Mouse (Mus musculus) midbrain, embryonic 13.5 days (tissue): ENCODE results near the gene U2af1l4. TPM values are rescaled to one million over a fixed set of nuclear protein-coding genes. Genes with fewer than 3 reads are reported as not detected.
A peak's percentile ranks its signal among the peaks of the same experiment; 100 is the strongest.

Source experiments
- ATAC-seq: fragments of 200-750 bp; cut with Nextera tagmentation; 2 replicates; pipeline ENCODE4 v1.8.0; 2017; ENCODE audit warnings: mild to moderate bottlenecking, moderate TSS enrichment, moderate library complexity
- H3K27ac ChIP-seq: fragments of 300-500 bp; sonication (generic); 2 replicates; pipeline ENCODE4 v1.5.1; 2015; ENCODE audit warnings: inconsistent platforms, mild to moderate bottlenecking, moderate library complexity
- H3K27me3 ChIP-seq: fragments of 300-500 bp; sonication (generic); 2 replicates; pipeline ENCODE4 v1.6.1; 2015; ENCODE audit warnings: mild to moderate bottlenecking, inconsistent platforms
- H3K36me3 ChIP-seq: fragments of 300-500 bp; sonication (generic); 2 replicates; pipeline ENCODE4 v1.6.1; 2015; ENCODE audit warnings: mild to moderate bottlenecking, inconsistent platforms
- H3K4me1 ChIP-seq: fragments of 300-500 bp; sonication (generic); replicated peaks from 2 replicates; pipeline ENCODE4 v1.6.1; 2015; ENCODE audit warnings: inconsistent platforms
- H3K4me2 ChIP-seq: fragments of 300-500 bp; sonication (generic); replicated peaks from 2 replicates; pipeline ENCODE4 v1.6.1; 2015; ENCODE audit warnings: moderate library complexity, mild to moderate bottlenecking, inconsistent platforms
- H3K4me3 ChIP-seq: fragments of 300-500 bp; sonication (generic); replicated peaks from 2 replicates; pipeline ENCODE4 v1.5.1; 2015; ENCODE audit warnings: mild to moderate bottlenecking, inconsistent platforms
- H3K9ac ChIP-seq: fragments of 300-500 bp; sonication (generic); replicated peaks from 2 replicates; pipeline ENCODE4 v1.6.1; 2015; ENCODE audit warnings: mild to moderate bottlenecking, inconsistent platforms
- H3K9me3 ChIP-seq: fragments of 300-500 bp; sonication (generic); 2 replicates; pipeline ENCODE4 v1.6.1; 2016; ENCODE audit warnings: mild to moderate bottlenecking, inconsistent platforms
- WGBS: fragments of 180-500 bp; shearing (Covaris S2); methylation state at CpG from one replicate; pipeline ENCODE4 v1.1.7; 2015; 5-methylcytosine and 5-hydroxymethylcytosine counted together
- polyA plus RNA-seq: library from polyadenylated mRNA; unstranded; fragments of >200 nt; fragmentation: Nextera tagmentation; extraction: Ambion mirVana; gene quantifications from 2 replicates; pipeline ENCODE4 v1.2.1, GENCODE M21; 2015

U2af1l4 gene
- polyA plus RNA-seq = 92.5 and 102 TPM in 2 replicates

- H3K9me3 ChIP-seq = no peaks in the 10 kb centered on the region
- under 1% methylated on average over 45 of the region's 45 CpGs for WGBS
- peak within 1 kb of the TSS; percentile 82 for H3K9ac ChIP-seq
- peak within 1 kb of the TSS; percentile 89 for H3K4me2 ChIP-seq
- peaks cover 29% of the 10 kb centered on the region for H3K4me1 ChIP-seq
- peaks cover 31% of the 10 kb centered on the region for H3K36me3 ChIP-seq
- peak; percentile 87 for ATAC-seq
- peak within 1 kb of the TSS; percentile 91 for H3K27ac ChIP-seq
- H3K4me3 ChIP-seq = peak within 1 kb of the TSS; percentile 83
- no peaks in the 10 kb centered on the region for H3K27me3 ChIP-seq
These were observed at the start of gene U2af1l4, which contains the start of the genes Gm49396 and Psenen for GRCm38 (mm10) chr7:30563117-30563905. TSS of gene U2af1l4 (plus strand) at chr7:30563301. TSS of gene Gm49396 (plus strand) at chr7:30563344. TSS of gene Psenen (minus strand) at chr7:30563627.

- ATAC-seq = no peak
- Histone ChIP-seq H3K36me3 (no peaks in the 10 kb centered on the region), H3K4me2 (no peak overlapping the region), H3K27ac (no peak overlapping the region), H3K9me3 (no peaks in the 10 kb centered on the region), H3K4me1 (peaks cover 3% of the 10 kb centered on the region; the same call in 1 of the 2 replicates), H3K27me3 (no peaks in the 10 kb centered on the region; the same call in 1 of the 2 replicates), H3K9ac (no peak overlapping the region), H3K4me3 (no peak overlapping the region)
- 61% methylated on average over 24 of the region's 24 CpGs for WGBS
These were observed 47.9 kb upstream of the U2af1l4 start for GRCm38 (mm10) chr7:30515003-30515760.

GRCm38 (mm10) chr7:30518325-30518724 lies 44.8 kb upstream of the U2af1l4 start:
- no peak overlapping the region for H3K9ac ChIP-seq
- WGBS = 45% methylated on average over 8 of the region's 8 CpGs
- no peak for ATAC-seq
- H3K4me1 ChIP-seq = peaks cover 11% of the 10 kb centered on the region
- no peaks in the 10 kb centered on the region; the same call in 1 of the 2 replicates for H3K27me3 ChIP-seq
- H3K4me2 ChIP-seq = no peak overlapping the region
- peaks cover 13% of the 10 kb centered on the region for H3K36me3 ChIP-seq
- H3K9me3 ChIP-seq = no peaks in the 10 kb centered on the region
- H3K27ac ChIP-seq = no peak overlapping the region
- no peak overlapping the region for H3K4me3 ChIP-seq

GRCm38 (mm10) chr7:30520396-30520795 lies 42.7 kb upstream of the U2af1l4 start:
- no peaks in the 10 kb centered on the region; the same call in 1 of the 2 replicates for H3K27me3 ChIP-seq
- H3K36me3 ChIP-seq = peaks cover 32% of the 10 kb centered on the region
- no peak overlapping the region for H3K4me2 ChIP-seq
- 46% methylated on average over 4 of the region's 4 CpGs for WGBS
- H3K9me3 ChIP-seq = no peaks in the 10 kb centered on the region
- ATAC-seq = peak; percentile 10
- H3K4me3 ChIP-seq = no peak overlapping the region
- no peak overlapping the region for H3K27ac ChIP-seq
- peak overlapping the region; percentile 14; the same call in 1 of the 2 replicates for H3K9ac ChIP-seq
- H3K4me1 ChIP-seq = peaks cover 14% of the 10 kb centered on the region

- no peak overlapping the region for H3K4me2 ChIP-seq
- 63% methylated on average over 5 of the region's 5 CpGs for WGBS
- H3K9ac ChIP-seq = no peak overlapping the region; the same call in 1 of the 2 replicates
- peak; percentile 29; the same call in 1 of the 2 replicates for ATAC-seq
- H3K4me3 ChIP-seq = no peak overlapping the region
- H3K36me3 ChIP-seq = peaks cover 36% of the 10 kb centered on the region
- no peaks in the 10 kb centered on the region; the same call in 1 of the 2 replicates for H3K27me3 ChIP-seq
- peaks cover 17% of the 10 kb centered on the region for H3K4me1 ChIP-seq
- H3K27ac ChIP-seq = no peak overlapping the region
- no peaks in the 10 kb centered on the region for H3K9me3 ChIP-seq
These were observed 42.2 kb upstream of the U2af1l4 start for GRCm38 (mm10) chr7:30520856-30521255.

- Histone ChIP-seq H3K4me3 (no peak overlapping the region), H3K4me1 (peaks cover 30% of the 10 kb centered on the region), H3K36me3 (peaks cover 57% of the 10 kb centered on the region), H3K9me3 (no peaks in the 10 kb centered on the region), H3K4me2 (no peak overlapping the region), H3K27ac (peak overlapping the region; percentile 10; the same call in 1 of the 2 replicates), H3K27me3 (no peaks in the 10 kb centered on the region; the same call in 1 of the 2 replicates), H3K9ac (no peak overlapping the region)
- WGBS = 78% methylated on average over 10 of the region's 10 CpGs
- ATAC-seq = no peak
These were observed 40.2 kb upstream of the U2af1l4 start for GRCm38 (mm10) chr7:30522871-30523270.

- peaks cover 73% of the 10 kb centered on the region for H3K36me3 ChIP-seq
- H3K4me3 ChIP-seq = no peak overlapping the region
- H3K9me3 ChIP-seq = no peaks in the 10 kb centered on the region
- no peak overlapping the region for H3K4me2 ChIP-seq
- H3K27ac ChIP-seq = no peak overlapping the region
- WGBS = 84% methylated on average over 6 of the region's 6 CpGs
- H3K9ac ChIP-seq = no peak overlapping the region
- no peaks in the 10 kb centered on the region for H3K27me3 ChIP-seq
- H3K4me1 ChIP-seq = peaks cover 30% of the 10 kb centered on the region
- no peak for ATAC-seq
These were observed 38.6 kb upstream of the U2af1l4 start for GRCm38 (mm10) chr7:30524487-30524886.

GRCm38 (mm10) chr7:30525954-30526353 lies 37.1 kb upstream of the U2af1l4 start:
- Histone ChIP-seq H3K9me3 (no peaks in the 10 kb centered on the region), H3K4me1 (peaks cover 25% of the 10 kb centered on the region), H3K27me3 (no peaks in the 10 kb centered on the region), H3K36me3 (peaks cover 87% of the 10 kb centered on the region), H3K27ac (no peak overlapping the region), H3K4me2 (no peak overlapping the region), H3K4me3 (no peak overlapping the region), H3K9ac (no peak overlapping the region; the same call in 1 of the 2 replicates)
- ATAC-seq = no peak
- WGBS = 36% methylated on average over 10 of the region's 10 CpGs

GRCm38 (mm10) chr7:30526399-30526798 lies 36.7 kb upstream of the U2af1l4 start:
- peak overlapping the region; percentile 53 for H3K9ac ChIP-seq
- H3K4me2 ChIP-seq = no peak overlapping the region
- no peak overlapping the region for H3K4me3 ChIP-seq
- H3K27ac ChIP-seq = no peak overlapping the region
- peaks cover 92% of the 10 kb centered on the region for H3K36me3 ChIP-seq
- 31% methylated on average over 17 of the region's 17 CpGs for WGBS
- H3K27me3 ChIP-seq = no peaks in the 10 kb centered on the region
- ATAC-seq = no peak
- no peaks in the 10 kb centered on the region for H3K9me3 ChIP-seq
- peaks cover 29% of the 10 kb centered on the region for H3K4me1 ChIP-seq

GRCm38 (mm10) chr7:30526981-30527380 lies 36.1 kb upstream of the U2af1l4 start:
- H3K27ac ChIP-seq = no peak overlapping the region
- no peaks in the 10 kb centered on the region for H3K27me3 ChIP-seq
- peak overlapping the region; percentile 53 for H3K9ac ChIP-seq
- no peak overlapping the region for H3K4me2 ChIP-seq
- no peak; the same call in 1 of the 2 replicates for ATAC-seq
- no peak overlapping the region for H3K4me3 ChIP-seq
- peaks cover 35% of the 10 kb centered on the region for H3K4me1 ChIP-seq
- H3K36me3 ChIP-seq = peaks cover 98% of the 10 kb centered on the region
- WGBS = 83% methylated on average over 14 of the region's 14 CpGs
- H3K9me3 ChIP-seq = no peaks in the 10 kb centered on the region

- Histone ChIP-seq H3K27ac (0 out of 2 replicates have a peak overlapping the region, but pooled peaks have one; percentile 5), H3K9me3 (no peaks in the 10 kb centered on the region), H3K27me3 (no peaks in the 10 kb centered on the region), H3K4me3 (0 out of 2 replicates have a peak overlapping the region, but pooled peaks have one; percentile 83), H3K4me2 (peak overlapping the region; percentile 94), H3K4me1 (peaks cover 51% of the 10 kb centered on the region), H3K36me3 (peaks cover 68% of the 10 kb centered on the region), H3K9ac (peak overlapping the region; percentile 93)
- 91% methylated on average over 9 of the region's 9 CpGs for WGBS
- no peak for ATAC-seq
These were observed 31.7 kb upstream of the U2af1l4 start for GRCm38 (mm10) chr7:30531291-30531815.
